Mouse (Mus musculus): ENCODE measurements around the gene Grk5.

DNA sequence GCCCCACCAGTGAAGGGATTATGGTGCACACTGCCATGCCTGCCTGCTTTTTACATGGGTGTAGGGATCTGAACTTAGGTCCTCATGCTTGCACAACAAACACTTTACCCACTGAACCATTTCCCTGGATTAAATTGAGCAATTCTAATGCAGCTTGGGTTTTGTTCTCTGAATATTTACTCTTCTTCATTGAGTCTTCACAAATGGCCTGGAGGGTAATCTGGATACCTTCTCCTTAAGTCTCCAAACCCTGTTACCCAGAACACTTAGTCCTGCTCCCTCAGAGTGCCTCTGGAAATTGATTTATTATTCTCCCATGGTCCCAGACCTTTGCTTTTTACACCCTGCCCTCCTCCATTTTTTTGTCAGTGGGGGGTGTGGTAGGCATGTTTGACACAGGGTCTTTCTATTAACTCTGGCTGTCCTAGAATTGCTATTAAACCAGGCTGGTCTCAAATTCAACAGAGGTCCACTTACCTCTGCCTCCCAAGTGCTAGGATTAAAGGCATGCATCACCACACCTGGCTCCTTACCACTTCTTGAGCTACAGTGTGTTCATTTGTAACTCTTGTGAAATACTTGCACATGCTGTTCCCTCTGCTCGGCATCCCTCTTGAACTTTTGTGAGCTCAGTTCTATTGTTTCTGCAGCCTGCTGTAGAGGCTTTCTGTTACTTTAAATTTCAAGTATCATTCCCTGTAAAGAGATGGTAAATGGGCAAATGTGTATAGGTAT, 82.9 kb downstream of the Grk5 start:
- no peak for TF ChIP-seq POLR2A (IDR thresholded peaks at IDR 0.05; ENCODE audit: low read depth, low read length)
- no peak for TF ChIP-seq CTCF (IDR thresholded peaks at IDR 0.05; ENCODE audit: extremely low read depth, insufficient read length, insufficient replicate concordance, low read depth, low read length)

All from small intestine, adult 2 months (tissue).